Mouse (Mus musculus) C2C12 (cell line): ENCODE results near the gene Htr1a.

Source experiments
- CEBPB ChIP-seq: IDR thresholded peaks from one replicate; pipeline ENCODE4 v1.6.1; 2011; ENCODE audit warnings: low read depth, mild to moderate bottlenecking, control low read depth, moderate library complexity
- CTCF ChIP-seq: IDR thresholded peaks from one replicate; pipeline ENCODE4 v1.5.1; 2011; ENCODE audit not compliant: control insufficient read depth, insufficient read depth, insufficient read length
- FOSL1 ChIP-seq: IDR thresholded peaks from one replicate; pipeline ENCODE4 v1.8.0; 2011; ENCODE audit warnings: mild to moderate bottlenecking, low read length; ENCODE audit not compliant: poor library complexity, insufficient read depth, severe bottlenecking
- MAX ChIP-seq: IDR thresholded peaks from one replicate; pipeline ENCODE4 v1.6.1; 2011; ENCODE audit warnings: mild to moderate bottlenecking, control low read depth
- MYOD1 ChIP-seq: IDR thresholded peaks from one replicate; pipeline ENCODE4 v1.6.1; 2011; ENCODE audit warnings: low read depth; ENCODE audit not compliant: control insufficient read depth, insufficient read length
- MYOG ChIP-seq: IDR thresholded peaks from one replicate; pipeline ENCODE4 v1.6.1; 2011; ENCODE audit not compliant: control insufficient read depth, insufficient read length; ENCODE audit errors: extremely low read depth
- USF1 ChIP-seq: IDR thresholded peaks from one replicate; pipeline ENCODE4 v1.6.1; 2011; ENCODE audit warnings: low read depth, mild to moderate bottlenecking, control low read depth, moderate library complexity

DNA sequence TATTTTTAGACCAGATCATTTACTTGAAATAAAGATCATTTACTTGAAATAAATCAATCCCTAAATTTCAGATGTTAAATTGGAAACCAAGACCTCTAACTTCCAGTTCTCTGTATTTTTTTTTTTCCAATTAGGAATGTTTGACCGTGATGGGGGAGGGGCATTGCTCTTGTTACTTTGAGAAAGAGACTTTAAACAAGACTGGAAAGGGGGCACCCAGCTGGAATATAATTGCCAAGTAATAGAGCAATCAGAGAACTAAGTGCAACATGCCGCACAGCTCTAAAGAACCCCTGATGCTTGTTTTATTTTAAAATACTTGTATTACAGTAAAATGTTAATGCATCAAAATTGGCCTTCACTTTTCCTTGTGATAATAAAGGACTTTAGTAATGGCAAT is 4.3 kb downstream of the Htr1a start:
- TF ChIP-seq CTCF (no peak), MYOG (no peak), MAX (no peak), CEBPB (no peak), USF1 (no peak), FOSL1 (no peak), MYOD1 (no peak)
